Mouse (Mus musculus) brain, embryonic 14.5 days (tissue): Measurements from ENCODE around the gene Shprh.

Experiments
- CTCF ChIP-seq: fragments of 200-500 bp; IDR thresholded peaks from 2 replicates; pipeline ENCODE4 v1.5.1; 2012; ENCODE audit warnings: inconsistent platforms, mild to moderate bottlenecking, moderate library complexity, borderline replicate concordance; ENCODE audit not compliant: insufficient read depth, insufficient read length; ENCODE audit errors: extremely low read depth
- POLR2A ChIP-seq: fragments of 200-500 bp; IDR thresholded peaks from 2 replicates; pipeline ENCODE4 v1.6.1; 2012; ENCODE audit warnings: mild to moderate bottlenecking, inconsistent platforms, borderline replicate concordance; ENCODE audit not compliant: poor library complexity, insufficient read depth, insufficient read length, severe bottlenecking; ENCODE audit errors: extremely low read depth

DNA sequence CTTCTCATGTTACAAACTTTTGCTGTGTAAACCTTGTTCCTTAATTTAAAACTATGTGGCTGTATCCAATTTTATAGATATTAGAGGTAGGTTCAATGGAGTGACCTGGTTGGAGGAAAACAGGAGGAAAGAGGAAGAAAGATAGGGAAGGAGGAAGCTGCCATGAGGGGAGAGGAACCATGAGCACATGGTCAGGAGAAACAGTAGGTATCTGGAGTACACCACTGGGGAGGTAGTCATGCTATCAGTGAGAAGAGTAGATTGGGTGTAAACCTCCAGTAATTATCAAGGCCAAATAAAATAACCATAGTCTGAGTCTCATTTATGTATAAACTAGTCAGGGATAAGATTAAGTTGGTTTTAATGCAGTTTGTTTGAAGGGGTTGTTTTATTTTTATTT is 3.6 kb upstream of the Shprh start:
- no peak for TF ChIP-seq CTCF
- no peak for TF ChIP-seq POLR2A
